Mouse (Mus musculus): ENCODE measurements around the gene Nucks1.

GRCm38 (mm10) chr1:131867946-131868290 is 42.4 kb upstream of the Nucks1 start:
- TF ChIP-seq CEBPB (IDR thresholded peaks at IDR 0.05; ENCODE audit: insufficient read depth, poor library complexity, severe bottlenecking) (no peak), POLR2A (IDR thresholded peaks at IDR 0.05; ENCODE audit: insufficient read length, low read depth) (no peak), MYOG (IDR thresholded peaks at IDR 0.05; ENCODE audit: control insufficient read depth in 1 of 3, insufficient read depth in 1 of 3, insufficient read length in 2 of 3, low read depth in 2 of 3) (no peak), USF1 (IDR thresholded peaks at IDR 0.05; ENCODE audit: low read depth) (no peak), POLR2AphosphoS2 (IDR thresholded peaks at IDR 0.05; ENCODE audit: insufficient read length, low read depth) (no peak), MYOD1 (IDR thresholded peaks at IDR 0.05; ENCODE audit: control insufficient read depth in 1 of 3, insufficient read length in 2 of 3, low read depth in 2 of 3) (no peak), SRF (IDR thresholded peaks at IDR 0.05; ENCODE audit: control insufficient read depth, insufficient read length, low read depth) (no peak), E2F4 (IDR thresholded peaks at IDR 0.05; ENCODE audit: insufficient read depth) (no peak), MAX (IDR thresholded peaks at IDR 0.05; ENCODE audit: low read depth) (no peak), TCF12 (IDR thresholded peaks at IDR 0.05; ENCODE audit: insufficient read depth, poor library complexity, severe bottlenecking) (no peak), REST (IDR thresholded peaks at IDR 0.05; ENCODE audit: insufficient read depth, insufficient read length) (no peak), TCF3 (IDR thresholded peaks at IDR 0.05; ENCODE audit: insufficient read length, low read depth) (no peak)

All from myocyte (in vitro differentiated cells).